Mouse (Mus musculus) skeletal muscle tissue, adult 2 months (tissue): ENCODE results near the gene Ttll1.
"Not testable (repeated sequence)": the region's sequence is repeated elsewhere in the genome, so short reads cannot be mapped to it uniquely, and the experiment has no call there.

Experiments used
- DNase-seq: peaks from one replicate; pipeline ENCODE4 v3.0.0-alpha.2; 2012; ENCODE audit warnings: low read depth, low spot score

Ttll1 gene

DNA sequence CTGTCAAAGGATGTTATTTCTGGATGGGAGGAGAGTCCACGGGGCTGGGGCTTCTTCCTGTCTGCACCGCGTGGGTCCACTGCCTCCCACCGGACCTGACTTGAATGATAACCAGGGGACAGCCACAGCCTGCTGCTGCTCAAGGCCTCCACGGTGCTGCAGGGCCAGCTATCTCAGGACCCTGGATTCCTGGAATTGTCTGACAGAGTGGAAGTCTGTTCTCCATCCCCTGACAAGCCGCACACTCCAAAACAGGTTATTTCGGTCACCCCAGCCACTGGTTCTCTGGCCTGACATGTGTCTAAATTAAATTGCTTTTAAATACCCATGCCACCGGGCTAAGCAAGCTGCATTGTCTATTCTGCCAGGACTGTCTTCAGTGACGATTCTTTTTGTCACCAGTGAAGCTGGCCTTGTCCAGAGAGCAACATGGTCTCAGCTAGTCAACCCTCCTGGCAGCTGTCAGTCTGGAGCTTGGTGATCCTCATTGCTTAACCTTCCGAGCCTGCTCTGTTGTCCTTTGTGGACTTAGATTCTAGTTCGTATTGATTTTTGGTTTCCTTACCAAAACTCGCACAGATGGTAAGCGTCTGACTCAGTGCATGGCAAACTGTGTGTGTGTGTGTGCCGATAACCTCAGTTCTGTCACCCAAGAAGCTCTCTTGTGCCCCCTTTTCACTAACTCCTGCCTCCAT is 13.1 kb upstream of the Ttll1 start:
- DNase-seq = no peak

DNA sequence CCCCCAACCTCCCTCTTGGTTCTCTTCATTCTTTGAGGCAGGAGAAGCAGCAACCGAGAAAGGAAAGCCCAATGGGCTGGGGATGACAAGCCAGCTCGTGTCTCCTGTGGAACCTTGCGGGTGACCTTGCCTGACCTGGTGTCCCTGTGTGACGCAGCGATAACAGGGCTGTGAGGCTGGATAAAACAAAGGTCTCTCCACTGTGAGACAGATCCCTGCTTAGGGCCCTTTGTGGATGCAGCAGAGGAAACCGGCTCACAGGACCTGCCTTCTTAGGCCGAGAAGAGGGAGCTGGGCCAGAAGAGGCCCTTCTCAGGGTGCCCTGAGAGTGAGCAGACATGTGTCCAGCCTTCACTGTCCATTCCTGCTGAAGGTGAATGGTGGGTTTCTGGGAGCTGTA is 12.5 kb upstream of the Ttll1 start:
- no peak for DNase-seq

DNA sequence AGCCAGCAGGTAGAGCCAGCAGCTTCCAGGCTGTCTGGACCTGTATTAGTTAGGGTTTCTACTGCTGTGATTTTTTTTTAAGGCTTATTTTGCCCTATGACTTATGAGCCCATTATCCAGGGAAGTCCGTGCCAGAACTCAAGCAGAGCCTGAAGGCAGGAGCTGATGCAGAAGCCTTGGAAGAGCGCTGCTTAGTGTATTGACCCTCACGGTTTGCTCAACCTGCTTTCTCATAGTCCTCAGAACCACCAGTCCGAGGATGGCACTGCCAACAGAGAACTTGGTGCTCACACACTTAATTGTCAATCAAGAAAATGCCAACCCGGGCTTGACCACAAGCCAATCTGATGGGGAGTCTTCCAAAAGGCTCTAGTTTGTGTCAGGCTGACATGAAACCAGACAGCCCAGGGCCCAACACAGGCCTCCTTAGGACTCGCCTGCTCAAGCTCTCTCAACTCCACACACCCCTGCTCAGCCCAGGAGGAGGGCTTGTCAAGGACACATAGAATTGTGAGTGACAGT is 10.2 kb upstream of the Ttll1 start:
- no peak for DNase-seq

DNA sequence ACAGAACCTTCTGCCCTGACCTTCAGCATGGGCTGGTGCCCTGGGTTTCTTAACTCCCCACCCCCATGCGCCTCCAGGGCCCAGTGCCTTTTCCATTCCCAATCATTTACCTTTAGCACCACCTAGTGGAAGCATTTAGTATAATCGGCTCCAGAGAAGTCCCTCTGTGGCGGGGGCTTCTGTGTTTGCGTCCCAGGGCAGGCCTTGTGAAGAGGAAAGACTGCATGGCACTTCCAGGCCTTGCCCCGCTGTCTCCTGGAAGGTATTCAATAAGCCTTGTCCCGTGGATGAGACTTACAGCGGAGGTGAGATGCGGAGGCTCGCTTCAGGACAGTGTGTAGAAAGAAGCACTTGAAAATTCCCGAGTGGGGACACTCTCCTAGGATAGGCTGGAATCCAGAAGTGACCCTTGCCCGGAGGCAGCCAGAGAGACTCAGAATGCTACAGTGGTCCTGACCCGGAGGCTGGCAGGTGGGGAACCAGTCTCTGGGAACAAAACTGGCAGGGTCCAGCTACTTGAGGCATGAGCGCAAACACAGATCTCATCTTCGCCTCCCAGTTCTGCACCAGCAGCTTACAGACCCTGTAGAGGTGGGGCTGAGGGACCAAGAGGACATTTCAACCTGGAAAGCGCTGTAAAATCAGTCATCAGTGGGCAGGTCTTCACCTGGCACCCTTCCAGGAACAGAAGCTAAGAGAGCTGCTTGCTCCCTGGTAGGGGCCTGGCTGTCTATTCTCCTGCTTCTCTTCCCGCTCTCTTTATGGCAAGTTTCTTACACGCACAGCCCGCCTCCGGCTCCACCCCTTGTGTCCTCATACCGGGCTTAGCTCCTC is 7.7 kb upstream of the Ttll1 start:
- DNase-seq = peak; percentile 62

DNA sequence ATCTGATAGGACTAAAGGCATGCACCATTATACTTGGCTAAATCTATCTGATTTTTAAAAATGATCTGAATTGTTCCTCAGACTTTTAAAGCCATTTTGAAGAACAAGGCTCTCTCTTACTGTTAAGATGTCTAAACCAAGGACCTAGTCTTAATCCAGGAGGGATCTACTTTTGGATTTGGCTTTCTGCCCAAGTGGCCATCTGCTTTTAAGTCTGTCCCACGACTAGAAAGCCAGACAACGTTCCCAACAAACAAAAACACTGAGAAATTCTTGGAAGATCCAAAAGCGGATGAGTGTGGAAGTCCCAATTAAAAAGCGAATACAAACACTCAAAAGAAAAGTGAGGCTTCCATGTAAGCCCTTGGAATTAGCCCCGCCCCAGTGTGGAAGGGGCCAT is 4.3 kb upstream of the Ttll1 start:
- no peak for DNase-seq

DNA sequence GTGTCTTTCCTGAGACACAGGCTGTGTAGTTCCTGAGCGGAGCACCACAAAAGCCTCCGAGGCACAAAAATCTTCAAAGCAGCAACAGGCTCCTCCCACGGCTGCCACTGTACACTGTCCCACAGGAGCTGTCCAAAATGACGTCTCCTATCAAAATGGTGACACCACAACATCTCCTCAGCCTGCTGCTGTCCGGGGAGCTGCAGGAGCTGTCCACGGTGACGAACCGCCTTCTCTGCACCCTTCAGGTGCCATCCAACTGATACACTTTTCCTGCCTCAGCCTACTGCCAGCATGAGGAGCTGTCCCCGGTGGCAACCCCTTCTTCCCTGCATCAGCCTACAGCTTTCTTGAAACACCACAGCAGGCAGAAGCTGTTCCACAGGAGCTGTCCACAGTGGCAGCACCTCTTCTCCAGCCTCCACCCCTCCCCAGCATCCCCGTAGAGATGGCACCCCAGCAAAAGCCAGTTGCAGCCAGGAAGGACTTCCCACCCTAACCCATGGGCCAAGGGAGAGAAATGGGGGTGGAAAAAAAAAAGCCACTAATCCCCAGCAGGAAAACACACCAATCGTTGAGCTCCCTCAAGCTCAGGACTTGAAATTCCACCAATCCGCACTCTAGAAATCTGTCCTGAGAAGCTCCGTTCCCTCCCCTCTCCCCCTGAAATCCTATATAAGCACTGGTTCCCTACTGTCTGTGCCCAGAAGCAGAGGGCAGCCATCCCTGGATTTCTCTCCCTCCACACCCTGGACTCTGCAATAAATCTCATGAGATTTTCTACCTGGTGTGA is 2.0 kb upstream of the Ttll1 start:
- DNase-seq = no peak

DNA sequence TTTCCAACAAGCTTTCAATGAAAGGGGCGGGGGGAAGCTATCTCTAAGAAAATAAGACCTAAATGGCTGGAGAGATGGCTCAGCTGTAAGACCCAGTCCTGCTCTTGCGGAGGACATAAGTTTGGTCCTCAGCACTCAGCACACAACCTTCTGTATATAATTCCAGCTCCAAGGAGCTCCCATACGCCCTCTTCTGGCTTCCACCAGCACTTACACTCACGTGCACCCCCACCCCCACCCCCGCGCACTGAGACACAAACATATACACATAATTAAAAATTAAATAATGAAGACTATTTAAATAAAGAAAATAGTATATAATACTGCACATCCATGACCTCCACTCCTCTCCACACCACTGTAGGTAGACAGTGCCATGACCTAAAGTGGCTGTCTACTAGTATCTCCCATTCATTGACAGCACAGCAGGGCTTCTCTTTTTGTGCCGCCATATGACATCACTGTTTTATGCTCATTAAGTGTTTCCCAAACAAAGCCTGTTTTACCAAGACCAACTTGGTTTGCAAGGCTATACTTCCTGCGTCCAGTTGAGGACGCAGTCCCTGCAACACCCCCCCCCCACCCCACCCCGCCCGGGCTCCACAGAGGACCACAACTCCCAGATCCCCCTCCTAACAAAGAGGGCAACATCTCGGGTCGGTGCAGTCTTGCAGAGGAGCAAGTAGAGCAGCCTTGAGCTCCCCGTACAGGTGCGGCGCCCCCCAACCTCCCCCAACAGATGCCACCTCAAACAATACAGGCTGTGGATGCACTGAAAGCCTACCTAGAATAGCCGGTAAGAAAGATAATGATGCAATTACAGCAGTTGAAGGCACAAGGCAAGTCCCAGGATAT is 516 bp downstream of the Ttll1 start:
- DNase-seq = no peak

DNA sequence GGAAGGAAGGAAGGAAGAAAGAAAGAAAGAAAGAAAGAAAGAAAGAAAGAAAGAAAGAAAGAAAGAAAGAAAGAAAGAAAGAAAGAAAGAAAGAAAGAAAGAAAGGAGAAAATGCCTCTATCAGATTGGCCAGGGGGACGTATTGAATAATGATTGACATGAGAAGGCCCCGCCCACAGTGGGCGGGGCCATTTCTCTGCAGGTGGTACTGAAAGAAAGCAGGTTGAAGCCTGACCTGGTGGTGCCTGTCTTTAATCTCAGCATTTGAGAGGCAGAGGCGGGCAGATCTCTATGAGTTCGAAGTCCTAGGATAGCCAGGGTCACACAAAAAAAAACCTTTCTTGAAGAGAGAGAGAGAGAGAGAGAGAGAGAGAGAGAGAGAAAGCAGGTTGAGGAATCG is 9.2 kb downstream of the Ttll1 start:
- not testable (repeated sequence) for DNase-seq

DNA sequence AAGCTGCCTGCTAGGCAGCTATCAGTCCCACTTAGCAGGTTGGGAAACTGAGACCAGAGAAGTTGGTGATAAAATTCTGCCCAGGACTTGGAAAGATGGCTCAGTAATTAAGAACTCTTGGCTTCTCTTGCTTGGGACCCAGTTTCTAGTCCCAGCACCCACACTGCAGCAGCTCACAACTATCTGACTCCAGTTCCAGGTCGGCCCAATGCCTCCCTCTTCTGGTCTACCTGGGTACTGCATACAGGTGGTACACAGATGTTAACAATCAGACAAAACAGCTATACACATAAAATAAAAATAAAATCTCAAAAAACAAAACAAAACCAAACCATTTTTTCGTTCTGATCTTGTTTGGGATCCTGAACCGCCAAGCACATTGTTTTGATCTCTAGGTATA is 10.3 kb downstream of the Ttll1 start:
- no peak for DNase-seq

DNA sequence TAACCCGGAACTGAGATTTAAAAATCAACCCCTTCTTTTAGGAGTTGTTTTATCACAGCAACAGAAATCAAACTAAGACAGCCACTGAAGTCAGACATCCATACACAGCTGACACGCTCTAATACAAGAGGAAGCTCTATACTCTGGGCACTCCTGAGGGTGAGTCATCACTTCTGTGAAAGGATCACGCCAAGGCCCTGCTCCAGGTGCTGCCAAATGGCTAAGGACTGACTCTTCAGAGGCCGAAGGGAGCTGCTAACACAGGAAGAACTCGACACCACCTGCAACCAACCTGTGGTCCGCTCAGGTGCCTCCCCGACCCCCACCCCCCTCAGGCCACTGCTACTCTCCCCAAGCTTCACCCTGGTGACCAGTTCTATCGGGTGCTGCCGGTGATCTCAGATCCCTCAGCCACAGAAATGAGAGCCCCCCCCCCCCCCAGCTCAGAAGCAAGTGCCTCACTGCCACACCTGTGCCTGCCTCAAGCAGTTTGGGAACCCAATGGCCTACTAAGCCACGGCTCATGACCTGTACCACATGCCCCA is 11.4 kb downstream of the Ttll1 start:
- DNase-seq = no peak

DNA sequence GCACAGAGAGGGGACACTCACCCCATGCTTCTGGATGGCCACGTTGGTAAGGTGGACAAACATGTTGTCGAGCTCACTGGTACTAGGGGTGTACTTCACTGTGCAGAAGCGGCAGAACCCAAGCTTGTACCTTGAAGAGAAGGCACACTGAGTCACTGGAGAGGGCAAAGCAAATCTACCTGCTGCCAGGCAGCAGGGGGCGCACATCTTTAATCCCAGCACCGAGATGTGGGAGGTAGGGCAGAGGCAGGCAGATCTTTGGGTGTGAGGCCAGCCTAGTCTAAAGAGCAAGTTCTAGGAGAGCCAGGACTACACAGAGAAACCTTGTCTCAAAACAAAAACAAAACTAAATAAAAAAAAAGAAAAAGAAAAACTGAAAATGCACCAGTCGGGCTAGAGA is 13.4 kb downstream of the Ttll1 start:
- DNase-seq = no peak

DNA sequence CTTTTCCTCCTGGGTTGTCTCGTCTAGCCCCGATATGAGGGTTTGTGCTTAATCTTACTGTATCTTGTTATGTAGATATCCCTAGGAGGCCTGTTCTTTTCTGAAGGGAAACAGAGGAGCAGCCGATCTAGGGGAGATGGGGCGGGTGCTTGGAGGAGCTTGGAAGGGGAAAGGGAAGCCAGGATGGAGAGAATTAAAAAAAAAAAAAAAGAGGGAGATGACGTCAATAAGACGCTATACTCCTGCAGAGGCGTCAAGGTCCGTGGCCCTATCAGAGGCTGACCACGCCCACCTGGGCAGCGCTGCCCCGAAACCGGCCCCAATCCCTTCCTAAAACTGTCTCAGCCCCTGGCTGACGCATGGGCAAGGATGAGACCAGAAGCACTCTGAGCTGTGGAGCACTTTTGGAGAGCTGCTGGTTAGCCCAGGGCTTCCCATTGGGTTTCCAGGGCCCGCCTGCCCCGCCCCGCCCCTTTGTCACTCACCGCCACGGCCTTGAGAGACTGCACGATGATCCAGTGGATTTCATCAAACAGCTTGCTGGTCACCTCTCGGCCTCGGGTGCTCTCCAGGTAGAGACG is 14.8 kb downstream of the Ttll1 start:
- DNase-seq = no peak

DNA sequence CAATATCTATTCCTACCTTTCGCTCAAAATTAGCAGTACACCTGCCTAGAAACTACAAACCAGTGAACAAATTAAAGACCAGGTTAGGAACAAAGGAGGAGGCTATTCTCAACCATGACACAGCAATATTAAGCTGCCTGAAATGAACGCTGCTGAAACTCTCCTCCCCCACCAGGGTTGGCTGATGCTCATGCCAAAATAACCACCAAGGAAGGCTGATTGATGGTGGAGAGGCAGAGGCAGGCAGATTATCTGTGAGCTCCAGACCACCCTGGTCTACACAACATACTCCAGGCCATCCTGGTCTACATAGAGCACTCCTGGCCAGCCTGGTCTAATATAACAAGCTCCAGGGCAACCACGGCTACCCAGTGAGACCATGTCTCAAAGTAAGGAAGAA is 15.5 kb downstream of the Ttll1 start:
- DNase-seq = no peak

DNA sequence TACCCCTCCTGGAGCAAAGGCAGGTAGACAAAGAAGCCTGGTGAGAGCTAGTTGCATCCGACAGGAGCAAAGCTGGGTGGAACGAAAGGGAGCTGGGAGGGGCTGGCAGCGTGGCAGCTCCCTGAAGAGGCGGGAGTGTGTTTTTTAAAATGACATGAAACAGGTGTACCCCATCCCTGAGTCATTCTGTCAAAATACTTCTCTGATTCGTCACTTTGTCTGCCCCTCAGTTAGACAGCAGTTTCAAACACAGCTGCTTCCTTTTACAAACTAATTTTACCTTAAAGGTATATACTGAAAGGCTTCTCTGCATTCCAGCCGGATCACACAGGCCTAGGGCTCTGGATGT is 16.1 kb downstream of the Ttll1 start:
- no peak for DNase-seq

DNA sequence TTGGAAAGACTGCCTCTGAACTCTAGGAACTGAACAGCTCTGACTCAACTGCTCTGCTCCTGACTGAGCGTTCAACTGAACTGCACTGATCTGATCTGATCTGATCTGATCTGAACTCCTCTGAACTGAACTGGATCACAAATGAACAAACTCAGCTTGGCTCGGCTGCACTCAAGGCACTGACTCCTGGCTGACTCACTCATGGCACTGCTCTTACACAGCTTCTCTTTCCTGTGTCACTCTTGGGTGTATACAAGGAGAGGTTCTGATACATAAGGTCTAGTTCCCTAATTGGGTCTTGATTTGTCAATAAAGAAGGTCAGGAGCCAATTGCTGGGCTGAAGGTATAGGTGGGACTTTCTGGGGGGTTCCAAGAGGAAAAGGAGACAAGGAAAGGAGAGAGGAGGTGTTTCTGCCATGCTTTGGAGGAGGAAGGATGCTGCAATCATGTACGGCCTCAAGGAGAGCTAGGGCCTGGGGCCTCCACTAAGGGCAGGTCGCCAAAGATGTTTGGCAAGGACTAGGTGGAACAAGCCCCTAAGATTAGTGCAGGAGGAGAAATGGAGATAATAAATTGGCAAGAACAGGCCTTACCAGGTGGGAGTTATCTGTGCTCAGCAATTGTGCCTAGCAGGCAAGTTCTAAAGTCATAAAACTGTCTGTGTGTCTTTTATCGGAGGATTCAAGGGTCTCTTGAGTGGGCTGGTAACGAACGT is 16.7 kb downstream of the Ttll1 start:
- DNase-seq = no peak

DNA sequence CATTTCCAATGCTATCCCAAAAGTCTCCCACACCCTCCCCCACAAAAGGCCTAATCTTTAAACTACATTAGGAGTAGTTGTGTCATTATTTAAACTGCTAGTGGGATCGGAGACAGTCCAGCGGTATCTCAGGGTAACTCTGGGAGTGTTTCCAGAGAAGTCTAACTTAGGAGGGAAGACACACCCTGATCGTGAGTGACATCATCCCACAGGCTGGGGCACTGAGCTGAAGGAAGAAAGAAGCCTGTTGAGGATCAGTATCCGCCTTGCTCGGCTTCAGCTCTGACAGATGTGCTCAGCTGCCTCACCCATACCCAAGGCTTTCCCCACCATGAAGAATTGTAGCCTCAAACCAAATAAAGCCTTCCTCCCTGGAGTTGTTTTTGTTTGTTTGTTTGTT is 18.8 kb downstream of the Ttll1 start:
- no peak for DNase-seq

DNA sequence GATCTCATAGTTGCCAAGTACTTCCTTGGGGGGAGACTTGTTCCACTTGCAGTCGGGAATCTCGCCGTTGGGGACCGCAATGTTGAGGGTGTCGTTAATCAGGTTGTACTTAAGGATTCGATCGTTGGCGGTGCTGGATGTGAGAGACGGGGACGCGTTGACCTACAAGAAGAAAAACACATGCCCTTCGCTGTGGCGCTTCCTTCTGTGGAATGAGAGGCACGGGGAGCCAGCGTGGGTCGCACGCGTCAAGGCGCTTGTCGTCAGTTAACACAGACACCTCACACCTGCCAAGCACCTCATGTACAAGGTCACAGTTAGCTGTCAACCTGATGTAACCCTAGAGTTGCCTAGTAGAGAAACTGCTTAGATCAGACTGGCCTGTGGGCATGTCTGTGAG is 21.2 kb downstream of the Ttll1 start:
- no peak for DNase-seq

DNA sequence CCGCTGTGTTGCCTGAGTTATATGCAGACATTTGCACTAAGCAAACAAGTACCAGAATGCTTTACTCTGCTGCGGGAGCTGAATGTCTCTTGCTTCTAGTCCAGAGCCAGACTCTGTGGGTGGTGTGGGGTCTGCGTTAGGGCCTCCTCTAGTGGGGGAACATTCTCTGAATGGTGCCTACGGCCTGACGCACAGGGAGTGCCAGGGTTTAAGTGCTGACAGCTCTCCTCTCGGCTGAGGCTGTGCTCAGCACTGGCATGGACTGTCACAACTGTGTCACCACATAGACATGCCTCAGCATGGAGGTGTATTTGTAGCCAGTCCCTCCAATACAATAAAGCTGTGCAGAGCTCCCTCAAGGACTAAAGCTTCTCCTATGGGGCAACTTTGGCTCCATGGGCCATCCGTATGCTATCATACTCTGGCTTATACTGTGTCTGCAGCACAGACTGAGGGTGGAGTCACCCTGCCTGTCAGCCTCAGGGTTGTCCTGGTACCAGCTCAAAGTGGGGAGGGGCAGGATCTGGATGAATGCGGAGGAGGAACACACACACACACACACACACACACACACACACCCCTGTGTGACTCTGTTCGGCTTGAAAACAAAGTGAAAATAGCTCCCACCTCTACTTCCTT is 23.1 kb downstream of the Ttll1 start:
- DNase-seq = no peak

DNA sequence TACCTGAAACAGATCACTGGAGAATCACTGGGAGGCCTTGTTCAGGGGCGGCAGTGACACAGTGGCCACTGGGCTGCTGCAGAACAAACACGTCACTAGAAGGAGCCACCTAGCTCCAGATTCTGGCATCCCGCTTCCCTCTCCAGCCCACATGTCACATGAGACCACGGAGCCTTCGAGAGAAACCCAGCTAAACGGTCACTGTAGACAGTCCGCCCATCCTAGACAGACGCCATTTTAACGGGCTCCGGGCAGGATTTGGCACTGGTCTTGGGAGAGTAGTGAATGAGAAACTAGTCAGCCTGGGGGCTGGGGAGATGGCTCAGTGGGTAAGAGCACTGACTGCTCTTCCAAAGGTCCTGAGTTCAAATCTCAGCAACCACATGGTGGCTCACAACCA is 26.4 kb downstream of the Ttll1 start:
- DNase-seq = no peak

DNA sequence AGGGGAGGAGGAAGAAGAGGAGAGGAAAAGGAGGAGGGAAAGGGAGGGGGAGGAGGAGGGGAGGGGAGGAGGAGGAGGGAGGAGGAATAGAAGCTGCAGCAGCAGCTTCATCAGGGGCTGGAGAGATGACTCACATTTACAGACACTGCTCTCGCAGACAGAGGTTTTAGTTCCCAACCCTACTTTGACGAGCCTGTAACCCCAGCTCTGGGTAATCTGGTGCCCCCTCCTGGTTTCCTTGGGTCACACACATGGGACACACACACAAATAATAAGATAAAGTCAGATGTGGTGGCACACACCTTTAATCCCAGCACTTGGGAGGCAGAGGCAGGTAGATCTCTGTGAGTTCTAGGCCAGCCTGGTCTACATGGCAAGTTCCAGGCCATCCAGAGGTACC is 27.2 kb downstream of the Ttll1 start:
- no peak for DNase-seq
